Mouse (Mus musculus): ENCODE results near the gene Actl7b. TPM values are rescaled to one million over a fixed set of nuclear protein-coding genes. Genes with fewer than 3 reads are reported as not detected.
A peak's percentile ranks its signal among the peaks of the same experiment; 100 is the strongest.

The Actl7b gene
- polyA plus RNA-seq, 2 experiments = not detected

DNA sequence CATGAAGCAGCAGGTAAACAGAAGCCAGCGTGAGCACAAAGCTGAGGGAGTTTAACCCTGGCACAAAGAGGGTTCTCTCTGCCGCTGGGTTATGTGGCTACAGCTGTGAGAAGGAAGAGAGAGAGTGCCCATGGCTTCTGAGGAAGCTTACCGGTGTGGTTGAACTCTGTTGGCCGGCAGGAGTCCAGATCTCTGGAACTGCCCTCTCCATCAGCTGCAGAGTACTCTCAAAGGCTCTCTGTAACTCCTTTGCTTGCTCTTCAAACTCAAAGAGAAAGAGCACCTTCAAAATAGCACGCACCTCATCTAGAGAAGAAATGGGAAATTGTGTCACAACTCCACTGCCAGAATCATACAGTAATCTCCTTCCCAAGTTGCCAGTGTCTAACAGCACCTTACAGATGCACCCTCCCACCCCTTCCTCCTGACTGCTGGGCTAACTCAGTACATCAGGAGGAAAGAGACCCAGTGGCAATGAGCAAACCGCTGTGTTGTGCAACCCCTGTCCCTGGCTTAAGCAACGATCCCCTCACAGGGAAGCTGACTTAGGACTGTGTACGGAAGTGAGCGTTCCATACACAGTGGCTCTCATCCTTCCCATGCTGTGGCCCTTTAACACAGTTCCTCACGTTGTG is 15.8 kb upstream of the Actl7b start:
- no peak overlapping the region for H3K4me2 ChIP-seq (ENCODE audit: low read depth)
- WGBS (ENCODE audit: insufficient replicate concordance) = 68% methylated on average over 10 of the region's 10 CpGs
- no peak overlapping the region for H3K27ac ChIP-seq
- DNase-seq (ENCODE audit: low read depth in 3 of 3, low spot score in 3 of 3) (no peak), ATAC-seq (ENCODE audit: insufficient read depth) (0 out of 2 replicates have a peak, but pooled peaks have one; percentile 33)
- no peaks in the 10 kb centered on the region for H3K9me3 ChIP-seq (ENCODE audit: control insufficient read depth, low read length)
- no peaks in the 10 kb centered on the region for H3K4me1 ChIP-seq (replicated peaks; ENCODE audit: control insufficient read depth in 2 of 2, insufficient read depth in 2 of 2, low read length in 1 of 2)
- no peak for TF ChIP-seq CTCF (IDR thresholded peaks at IDR 0.05; ENCODE audit: low read depth)
- no peak for TF ChIP-seq EP300 (IDR thresholded peaks at IDR 0.05; ENCODE audit: low read depth)
- H3K9ac ChIP-seq (replicated peaks) = no peak overlapping the region
- H3K4me3 ChIP-seq (ENCODE audit: insufficient read depth in 1 of 2, low read depth in 2 of 2, low read length in 2 of 2) = no peak overlapping the region
- peaks cover 27% of the 10 kb centered on the region for H3K36me3 ChIP-seq (replicated peaks; ENCODE audit: control insufficient read depth, insufficient read depth, low read depth)
- no peaks in the 10 kb centered on the region for H3K27me3 ChIP-seq (ENCODE audit: control insufficient read depth, insufficient read depth, low read length)

DNA sequence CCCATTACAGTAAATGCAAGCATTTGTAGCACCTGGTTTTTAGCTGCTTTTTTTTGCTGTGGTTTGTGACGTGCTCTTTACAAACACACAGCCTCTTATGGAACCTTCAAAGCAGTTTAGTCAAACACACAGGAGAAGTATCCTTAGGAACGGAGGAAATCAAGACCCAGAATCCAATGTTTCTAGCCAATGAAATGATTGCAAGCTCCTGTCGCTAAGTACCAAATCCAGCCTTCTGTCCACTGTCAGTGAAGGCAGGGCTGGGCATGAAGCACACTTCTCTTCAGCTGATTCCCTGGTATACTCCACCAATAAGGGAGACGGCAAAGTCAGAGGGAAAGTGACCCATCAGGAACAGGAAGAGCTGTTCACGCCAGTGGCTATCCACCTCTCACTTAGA is 14.8 kb upstream of the Actl7b start:
- Histone ChIP-seq H3K9me3 (ENCODE audit: control insufficient read depth, low read length) (no peaks in the 10 kb centered on the region), H3K4me1 (replicated peaks; ENCODE audit: control insufficient read depth in 2 of 2, insufficient read depth in 2 of 2, low read length in 1 of 2) (no peaks in the 10 kb centered on the region), H3K36me3 (replicated peaks; ENCODE audit: control insufficient read depth, insufficient read depth, low read depth) (peaks cover 31% of the 10 kb centered on the region), H3K27me3 (ENCODE audit: control insufficient read depth, insufficient read depth, low read length) (no peaks in the 10 kb centered on the region), H3K9ac (replicated peaks) (no peak overlapping the region), H3K27ac (no peak overlapping the region), H3K4me2 (ENCODE audit: low read depth) (no peak overlapping the region), H3K4me3 (ENCODE audit: insufficient read depth in 1 of 2, low read depth in 2 of 2, low read length in 2 of 2) (no peak overlapping the region)
- TF ChIP-seq CTCF (IDR thresholded peaks at IDR 0.05; ENCODE audit: low read depth) = no peak
- no peak for TF ChIP-seq EP300 (IDR thresholded peaks at IDR 0.05; ENCODE audit: low read depth)
- no peak for ATAC-seq (ENCODE audit: insufficient read depth)
- DNase-seq (ENCODE audit: low read depth in 3 of 3, low spot score in 3 of 3) = no peak
- WGBS (ENCODE audit: insufficient replicate concordance) = 80% methylated on average over 5 of the region's 5 CpGs

DNA sequence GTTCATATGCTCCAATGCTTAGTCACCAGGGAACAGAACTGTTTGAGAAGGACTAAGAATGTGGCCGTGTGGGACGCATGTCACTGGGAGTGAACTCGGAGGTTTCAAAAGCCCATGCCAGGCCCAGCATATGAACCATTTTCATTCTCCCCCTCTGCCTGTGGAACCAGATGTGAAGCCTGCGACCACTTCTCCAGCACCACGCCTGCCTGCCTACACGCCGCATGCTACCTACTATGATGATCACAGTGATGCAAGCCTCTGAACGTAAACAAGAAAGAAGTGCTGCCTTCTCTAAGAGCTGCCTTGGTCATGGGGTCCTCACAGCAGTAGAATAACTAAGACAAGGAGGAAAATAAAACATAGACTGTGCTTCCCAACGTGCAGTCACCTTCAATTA is 6.2 kb upstream of the Actl7b start:
- ATAC-seq (ENCODE audit: insufficient read depth) = no peak
- no peak for DNase-seq (ENCODE audit: low read depth in 3 of 3, low spot score in 3 of 3)
- Histone ChIP-seq H3K9ac (replicated peaks) (no peak overlapping the region), H3K4me1 (replicated peaks; ENCODE audit: control insufficient read depth in 2 of 2, insufficient read depth in 2 of 2, low read length in 1 of 2) (no peaks in the 10 kb centered on the region), H3K9me3 (ENCODE audit: control insufficient read depth, low read length) (no peaks in the 10 kb centered on the region), H3K36me3 (replicated peaks; ENCODE audit: control insufficient read depth, insufficient read depth, low read depth) (peaks cover 7% of the 10 kb centered on the region), H3K4me3 (ENCODE audit: insufficient read depth in 1 of 2, low read depth in 2 of 2, low read length in 2 of 2) (no peak overlapping the region), H3K27me3 (ENCODE audit: control insufficient read depth, insufficient read depth, low read length) (no peaks in the 10 kb centered on the region), H3K4me2 (ENCODE audit: low read depth) (no peak overlapping the region), H3K27ac (no peak overlapping the region)
- TF ChIP-seq CTCF (IDR thresholded peaks at IDR 0.05; ENCODE audit: low read depth) (no peak), EP300 (IDR thresholded peaks at IDR 0.05; ENCODE audit: low read depth) (no peak)
- 77% methylated on average over 9 of the region's 9 CpGs for WGBS (ENCODE audit: insufficient replicate concordance)

DNA sequence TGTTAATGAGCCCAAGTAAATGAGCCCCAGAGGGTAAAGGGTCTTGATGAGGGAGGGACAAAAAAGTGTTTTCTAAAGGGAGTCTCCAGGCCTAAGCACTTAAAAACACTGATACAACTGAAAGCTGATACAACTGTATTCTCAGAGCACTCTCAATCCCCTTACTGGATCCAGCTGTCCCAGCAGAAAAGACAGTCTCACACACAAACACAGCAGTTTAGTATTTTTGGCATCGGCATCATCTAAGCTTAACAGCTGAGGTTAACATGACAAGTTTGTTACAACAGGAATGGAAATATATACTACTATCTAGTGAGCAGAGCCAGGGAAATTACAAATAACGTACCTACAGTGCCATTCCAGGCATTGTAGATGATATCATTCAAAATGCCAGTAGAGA is 5.1 kb upstream of the Actl7b start:
- TF ChIP-seq CTCF (IDR thresholded peaks at IDR 0.05; ENCODE audit: low read depth) (no peak), EP300 (IDR thresholded peaks at IDR 0.05; ENCODE audit: low read depth) (no peak)
- H3K9me3 ChIP-seq (ENCODE audit: control insufficient read depth, low read length) = no peaks in the 10 kb centered on the region

DNA sequence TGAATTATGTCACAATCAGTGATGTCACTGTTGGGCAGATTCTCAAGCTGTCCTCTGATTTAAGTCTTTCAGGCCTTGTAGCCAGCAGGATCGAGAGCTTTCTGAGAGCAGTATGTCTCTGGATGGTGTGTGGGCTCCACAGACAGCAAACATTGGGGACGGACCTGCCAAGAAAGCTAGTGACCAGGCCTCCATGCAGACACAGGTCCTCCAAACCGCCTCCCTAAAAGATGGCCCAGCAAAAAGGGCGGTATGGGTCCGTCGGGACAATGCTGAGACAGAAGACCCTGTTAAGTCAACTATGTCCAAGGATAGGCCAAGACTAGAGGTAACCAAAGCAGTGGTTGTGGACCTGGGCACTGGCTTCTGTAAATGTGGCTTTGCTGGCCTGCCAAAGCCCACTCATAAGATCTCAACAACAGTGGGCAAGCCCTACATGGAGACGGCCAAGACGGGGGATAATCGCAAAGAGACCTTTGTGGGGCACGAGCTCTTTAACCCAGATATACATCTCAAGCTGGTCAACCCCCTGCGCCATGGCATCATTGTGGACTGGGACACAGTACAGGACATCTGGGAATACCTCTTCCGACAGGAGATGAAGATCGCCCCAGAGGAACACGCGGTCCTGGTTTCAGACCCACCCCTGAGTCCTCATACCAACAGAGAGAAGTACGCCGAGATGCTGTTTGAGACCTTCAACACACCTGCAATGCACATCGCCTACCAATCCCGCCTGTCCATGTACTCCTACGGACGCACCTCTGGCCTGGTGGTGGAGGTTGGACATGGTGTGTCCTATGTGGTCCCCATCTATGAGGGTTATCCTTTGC is 2.3 kb upstream of the Actl7b start, which contains the start of gene Actl7a:
Gene Actl7a (plus strand): TSS at position 51 of the 833 bp plus-strand sequence.
- ATAC-seq (ENCODE audit: insufficient read depth) = no peak
- no peak for DNase-seq (ENCODE audit: low read depth in 3 of 3, low spot score in 3 of 3)
- no peaks in the 10 kb centered on the region for H3K4me1 ChIP-seq (replicated peaks; ENCODE audit: control insufficient read depth in 2 of 2, insufficient read depth in 2 of 2, low read length in 1 of 2)
- H3K27me3 ChIP-seq (ENCODE audit: control insufficient read depth, insufficient read depth, low read length) = no peaks in the 10 kb centered on the region
- 82% methylated on average over 21 of the region's 21 CpGs for WGBS (ENCODE audit: insufficient replicate concordance)
- no peak within 1 kb of the TSS for H3K4me2 ChIP-seq (ENCODE audit: low read depth)
- H3K9ac ChIP-seq (replicated peaks) = no peak within 1 kb of the TSS
- no peak for TF ChIP-seq CTCF (IDR thresholded peaks at IDR 0.05; ENCODE audit: low read depth)
- no peak for TF ChIP-seq EP300 (IDR thresholded peaks at IDR 0.05; ENCODE audit: low read depth)
- H3K4me3 ChIP-seq (ENCODE audit: insufficient read depth in 1 of 2, low read depth in 2 of 2, low read length in 2 of 2) = no peak within 1 kb of the TSS
- H3K27ac ChIP-seq = no peak within 1 kb of the TSS
- no peaks in the 10 kb centered on the region for H3K36me3 ChIP-seq (replicated peaks; ENCODE audit: control insufficient read depth, insufficient read depth, low read depth)
- H3K9me3 ChIP-seq (ENCODE audit: control insufficient read depth, low read length) = no peaks in the 10 kb centered on the region

More for the DNA sequence above, 5.1 kb upstream of the Actl7b start:
- DNase-seq (ENCODE audit: low read depth in 3 of 3, low spot score in 3 of 3) (no peak), ATAC-seq (ENCODE audit: insufficient read depth) (no peak)
- Histone ChIP-seq H3K4me2 (ENCODE audit: low read depth) (no peak overlapping the region), H3K4me3 (ENCODE audit: insufficient read depth in 1 of 2, low read depth in 2 of 2, low read length in 2 of 2) (no peak overlapping the region), H3K9ac (replicated peaks) (no peak overlapping the region), H3K27me3 (ENCODE audit: control insufficient read depth, insufficient read depth, low read length) (no peaks in the 10 kb centered on the region), H3K27ac (no peak overlapping the region), H3K36me3 (replicated peaks; ENCODE audit: control insufficient read depth, insufficient read depth, low read depth) (peaks cover 6% of the 10 kb centered on the region), H3K4me1 (replicated peaks; ENCODE audit: control insufficient read depth in 2 of 2, insufficient read depth in 2 of 2, low read length in 1 of 2) (no peaks in the 10 kb centered on the region)
- WGBS (ENCODE audit: insufficient replicate concordance) = 78% methylated on average over 2 of the region's 2 CpGs
